Mouse (Mus musculus) small intestine, adult 2 months (tissue): ENCODE data around the gene Acp5.

Source experiments
- CTCF ChIP-seq: fragments of 200-500 bp; IDR thresholded peaks from 2 replicates; pipeline ENCODE4 v1.5.1; 2012; ENCODE audit warnings: low read depth, mild to moderate bottlenecking, control low read depth, inconsistent platforms, low read length, moderate library complexity, mixed read lengths; ENCODE audit not compliant: insufficient replicate concordance, insufficient read length; ENCODE audit errors: extremely low read depth
- POLR2A ChIP-seq: fragments of 200-500 bp; IDR thresholded peaks from 2 replicates; pipeline ENCODE4 v1.6.1; 2012; ENCODE audit warnings: low read depth, mild to moderate bottlenecking, control low read depth, inconsistent platforms, low read length, moderate library complexity

DNA sequence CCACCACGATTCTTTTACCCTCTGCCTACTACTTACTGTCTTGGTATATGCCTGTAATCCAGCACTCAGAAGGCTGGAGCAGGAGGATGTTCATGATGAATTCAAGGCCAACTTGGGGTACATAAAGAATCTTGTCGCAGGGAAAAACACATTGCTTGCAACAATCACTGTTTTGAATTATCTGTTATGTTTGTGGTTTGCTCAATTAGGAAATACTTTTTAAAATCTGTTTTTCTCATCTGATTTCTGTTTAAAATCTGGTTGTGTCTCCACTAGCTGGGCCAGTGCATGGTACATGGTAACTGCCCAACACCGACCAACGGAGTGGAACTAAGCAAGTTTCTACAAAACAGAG is 50.9 kb downstream of the Acp5 start:
- TF ChIP-seq POLR2A (no peak), CTCF (no peak)
